Mouse (Mus musculus): ENCODE measurements around the gene Dennd6b. TPM values are rescaled to one million over a fixed set of nuclear protein-coding genes. Genes with fewer than 3 reads are reported as not detected.
A peak's percentile ranks its signal among the peaks of the same experiment; 100 is the strongest.

Gene Dennd6b
- 13.5 and 14.2 TPM in 2 replicates for polyA plus RNA-seq (2015; fragmentation: Nextera tagmentation; extraction: Ambion mirVana)

GRCm38 (mm10) chr15:89196313-89196706 is at the start of gene Dennd6b:
Gene Dennd6b, minus strand, starts transcription at chr15:89196496.
- DNase-seq (ENCODE audit: low spot score): peak; percentile 98

GRCm38 (mm10) chr15:89241025-89241424 is 44.7 kb upstream of the Dennd6b start:
- DNase-seq (ENCODE audit: low spot score): peak; percentile 30

GRCm38 (mm10) chr15:89239751-89240392 is 43.6 kb upstream of the Dennd6b start:
- DNase-seq (ENCODE audit: low spot score): no peak

- DNase-seq (ENCODE audit: low spot score): no peak
Observed at GRCm38 (mm10) chr15:89234052-89234451, 37.8 kb upstream of the Dennd6b start.

- no peak for DNase-seq (ENCODE audit: low spot score)
Observed at GRCm38 (mm10) chr15:89233586-89233985, 37.3 kb upstream of the Dennd6b start.

- DNase-seq (ENCODE audit: low spot score): no peak
Observed at GRCm38 (mm10) chr15:89215611-89216233, 19.4 kb upstream of the Dennd6b start.

GRCm38 (mm10) chr15:89214953-89215352 is 18.7 kb upstream of the Dennd6b start:
- no peak for DNase-seq (ENCODE audit: low spot score)

GRCm38 (mm10) chr15:89213517-89213916 is 17.2 kb upstream of the Dennd6b start:
- no peak for DNase-seq (ENCODE audit: low spot score)

GRCm38 (mm10) chr15:89212495-89212894 is 16.2 kb upstream of the Dennd6b start:
- no peak for DNase-seq (ENCODE audit: low spot score)

GRCm38 (mm10) chr15:89211716-89212461 is 15.6 kb upstream of the Dennd6b start:
- no peak for DNase-seq (ENCODE audit: low spot score)

GRCm38 (mm10) chr15:89210915-89211715 is 14.8 kb upstream of the Dennd6b start, which contains the start of gene Ppp6r2:
Gene Ppp6r2, plus strand, starts transcription at chr15:89211553.
- peak; percentile 83 for DNase-seq (ENCODE audit: low spot score)

GRCm38 (mm10) chr15:89209886-89210761 is 13.8 kb upstream of the Dennd6b start:
- peak; percentile 88 for DNase-seq (ENCODE audit: low spot score)

- no peak for DNase-seq (ENCODE audit: low spot score)
Observed at GRCm38 (mm10) chr15:89207457-89207856, 11.2 kb upstream of the Dennd6b start.

GRCm38 (mm10) chr15:89197056-89197455 is 760 bp upstream of the Dennd6b start:
- no peak for DNase-seq (ENCODE audit: low spot score)

GRCm38 (mm10) chr15:89195690-89196312 is 495 bp downstream of the Dennd6b start:
- peak; percentile 81 for DNase-seq (ENCODE audit: low spot score)

- peak; percentile 18 for DNase-seq (ENCODE audit: low spot score)
Observed at GRCm38 (mm10) chr15:89195261-89195681, 1.0 kb downstream of the Dennd6b start.

GRCm38 (mm10) chr15:89184937-89185227 is 11.4 kb downstream of the Dennd6b start:
- DNase-seq (ENCODE audit: low spot score): no peak

GRCm38 (mm10) chr15:89184141-89184936 is 12.0 kb downstream of the Dennd6b start:
- no peak for DNase-seq (ENCODE audit: low spot score)

GRCm38 (mm10) chr15:89182842-89183241 is 13.5 kb downstream of the Dennd6b start:
- DNase-seq (ENCODE audit: low spot score): no peak

All from thymus, postnatal 0 days (tissue).